Mouse (Mus musculus): Measurements from ENCODE around the gene Pdf.
"Not testable (repeated sequence)": the region's sequence is repeated elsewhere in the genome, so short reads cannot be mapped to it uniquely, and the experiment has no call there.

Gene Pdf

GRCm38 (mm10) chr8:107035641-107036040 is 12.8 kb downstream of the Pdf start:
- no peak for DNase-seq

DNA sequence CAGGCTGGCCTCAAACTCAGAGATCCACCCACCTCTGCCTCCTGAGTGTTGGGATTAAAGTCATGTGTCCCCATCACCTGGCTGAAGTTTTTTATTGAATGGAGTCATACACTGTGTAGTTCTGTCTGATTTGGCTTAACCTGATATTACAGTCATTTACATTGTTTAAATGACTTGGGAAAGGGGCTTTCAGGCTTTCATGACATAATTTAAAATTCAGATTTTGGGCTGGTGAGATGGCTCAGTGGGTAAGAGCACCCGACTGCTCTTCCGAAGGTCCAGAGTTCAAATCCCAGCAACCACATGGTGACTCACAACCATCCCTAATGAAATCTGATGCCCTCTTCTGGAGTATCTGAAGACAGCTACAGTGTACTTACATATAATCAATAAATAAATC is 14.8 kb downstream of the Pdf start:
- not testable (repeated sequence) for DNase-seq

DNA sequence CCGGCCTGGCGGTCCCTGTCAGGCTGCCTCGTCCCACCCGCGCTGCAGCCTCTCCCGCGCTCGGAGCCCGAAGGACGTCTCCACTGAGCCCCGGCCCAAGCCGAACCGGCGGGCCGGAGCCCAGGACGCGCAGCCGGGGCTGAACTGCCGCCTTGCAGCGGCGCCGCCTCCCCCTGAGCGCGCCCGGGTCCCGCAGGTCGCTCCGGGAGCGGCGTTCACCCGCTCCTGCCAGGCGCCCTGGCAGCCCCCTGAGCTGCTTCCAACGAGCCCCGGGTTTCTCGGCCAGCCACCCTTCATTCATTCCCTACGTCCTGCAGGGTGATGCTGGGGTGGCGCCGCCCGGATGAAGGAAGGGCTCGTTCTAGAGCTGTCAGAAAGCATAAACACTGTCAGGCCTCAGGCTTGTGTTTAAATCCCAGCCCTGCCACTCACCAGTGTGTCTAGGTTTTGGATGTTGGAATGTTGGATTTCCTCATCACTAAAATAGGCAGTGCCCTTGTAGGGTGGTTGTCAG is 16.8 kb downstream of the Pdf start:
- DNase-seq, result peak; percentile 51

GRCm38 (mm10) chr8:107030650-107031576 is 17.5 kb downstream of the Pdf start, which contains the start of gene Vps4a:
TSS of gene Vps4a (plus strand) at chr8:107031222.
- peak; percentile 97 for DNase-seq

- DNase-seq, result no peak
Measured at GRCm38 (mm10) chr8:107030058-107030457, 18.4 kb downstream of the Pdf start.

GRCm38 (mm10) chr8:107029310-107029709 is 19.1 kb downstream of the Pdf start:
- DNase-seq, result no peak

DNA sequence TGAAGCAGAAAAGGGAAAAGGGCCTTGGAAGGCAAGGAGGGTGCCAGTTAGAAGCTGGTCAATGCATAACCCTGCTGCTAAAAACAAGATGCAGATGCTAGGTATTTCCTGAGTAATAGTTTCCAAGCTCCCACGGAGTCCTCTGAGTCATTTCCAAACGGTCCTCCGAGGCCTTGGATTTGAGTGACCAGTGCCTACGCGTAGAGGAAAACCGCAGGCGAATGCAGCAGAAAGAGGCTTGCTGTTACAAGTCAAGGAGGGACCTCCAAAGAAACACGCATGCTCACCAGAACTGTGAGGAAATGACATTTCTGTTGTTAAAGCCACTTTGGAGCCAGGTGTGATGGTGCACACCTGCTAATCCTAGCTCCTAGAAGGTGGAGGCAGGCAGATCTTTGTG is 24.9 kb downstream of the Pdf start:
- no peak for DNase-seq

GRCm38 (mm10) chr8:107014915-107015314 is 33.5 kb downstream of the Pdf start:
- DNase-seq, result no peak

GRCm38 (mm10) chr8:107012666-107013065 is 35.7 kb downstream of the Pdf start:
- DNase-seq, result no peak

DNA sequence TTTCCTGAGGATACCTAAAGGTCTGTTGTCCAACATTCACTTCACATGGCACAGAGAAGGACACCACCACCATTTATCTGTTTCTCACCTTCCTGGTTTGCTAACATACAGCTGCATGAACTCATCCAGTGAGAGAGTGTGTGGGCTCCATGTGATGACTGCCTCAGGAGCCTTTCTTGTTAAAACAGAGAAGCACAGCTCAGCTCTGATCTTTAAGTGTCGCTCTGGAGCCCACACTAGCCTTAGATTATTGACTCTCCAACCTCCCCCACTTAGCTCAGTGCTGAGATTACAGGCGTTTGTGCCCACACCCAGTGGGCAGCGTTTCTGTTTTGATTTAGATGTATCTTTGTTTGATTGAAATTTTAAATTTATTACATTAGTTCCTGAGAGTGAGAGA is 40.6 kb downstream of the Pdf start:
- DNase-seq, result no peak

- DNase-seq, result peak; percentile 95
Measured at GRCm38 (mm10) chr8:107002532-107002931, 45.9 kb downstream of the Pdf start.

DNA sequence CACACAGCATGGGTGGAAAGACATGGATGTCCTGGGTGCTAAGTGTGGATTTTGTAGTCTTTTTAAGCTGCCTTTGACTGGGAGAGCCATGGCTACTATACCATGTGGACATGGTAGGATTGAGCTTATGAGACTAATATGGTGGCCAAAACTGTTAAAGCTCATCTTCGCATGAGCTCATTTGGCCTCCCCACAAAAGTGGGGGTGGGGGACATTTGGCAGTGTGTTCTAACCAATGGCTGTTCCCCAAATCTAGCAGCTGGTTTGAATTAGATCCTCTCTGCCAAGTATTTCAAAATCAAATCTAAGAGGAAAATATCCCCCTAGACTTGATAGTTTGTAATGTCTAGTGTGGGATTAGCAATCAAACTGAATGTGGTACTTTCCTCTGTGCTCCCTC is 49.3 kb downstream of the Pdf start:
- peak; percentile 85 for DNase-seq

DNA sequence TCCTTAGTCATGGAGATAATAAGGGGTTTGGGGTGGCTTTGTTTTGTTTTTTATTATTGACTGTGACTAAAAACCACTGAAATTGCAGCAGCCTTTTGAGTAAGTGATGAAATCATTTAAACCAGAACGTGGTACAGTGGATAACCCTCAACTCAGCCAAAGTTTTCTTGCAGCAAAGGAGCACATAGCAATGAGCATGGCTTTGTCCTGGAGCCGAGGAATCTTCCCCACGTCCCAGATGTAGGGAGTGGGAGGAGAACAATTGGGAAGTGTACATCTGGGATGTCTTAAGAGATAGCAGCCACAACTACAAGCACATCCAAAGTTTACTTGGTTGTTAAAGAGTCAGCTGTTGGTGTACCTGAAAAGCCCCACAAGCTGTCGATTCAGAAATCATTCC is 51.0 kb downstream of the Pdf start:
- no peak for DNase-seq

- DNase-seq, result not testable (repeated sequence)
Measured at GRCm38 (mm10) chr8:106996339-106996738, 52.1 kb downstream of the Pdf start.
